Mouse (Mus musculus) neural tube, embryonic 11.5 days (tissue): ENCODE data around the gene P2rx1. TPM values are rescaled to one million over a fixed set of nuclear protein-coding genes. Genes with fewer than 3 reads are reported as not detected.

Experiments
- ATAC-seq: fragments of 200-750 bp; cut with Nextera tagmentation; 2 replicates; pipeline ENCODE4 v1.8.0; 2017; ENCODE audit warnings: moderate number of reproducible peaks, mild to moderate bottlenecking, moderate TSS enrichment, moderate library complexity; ENCODE audit not compliant: insufficient read depth, low FRiP score, low TSS enrichment
- DNase-seq: peaks from one replicate; pipeline ENCODE4 v3.0.0-alpha.2; 2015; ENCODE audit warnings: low spot score
- H3K27ac ChIP-seq: fragments of 300-500 bp; sonication (generic); 2 replicates; pipeline ENCODE4 v1.5.1; 2014; ENCODE audit warnings: low read depth, mild to moderate bottlenecking, low read length
- H3K27me3 ChIP-seq: fragments of 300-500 bp; sonication (generic); 2 replicates; pipeline ENCODE4 v1.6.1; 2014; ENCODE audit warnings: mild to moderate bottlenecking, low read length, mixed read lengths; ENCODE audit not compliant: control insufficient read depth, insufficient read depth
- H3K36me3 ChIP-seq: fragments of 300-500 bp; sonication (generic); 2 replicates; pipeline ENCODE4 v1.6.1; 2014; ENCODE audit warnings: mild to moderate bottlenecking, low read length, moderate library complexity, mixed read lengths; ENCODE audit not compliant: control insufficient read depth, insufficient read depth
- H3K4me1 ChIP-seq: fragments of 300-500 bp; sonication (generic); 2 replicates; pipeline ENCODE4 v1.6.1; 2014; ENCODE audit warnings: low read length, mixed read lengths; ENCODE audit not compliant: control insufficient read depth, insufficient read depth
- H3K4me2 ChIP-seq: fragments of 300-500 bp; sonication (generic); 2 replicates; pipeline ENCODE4 v1.6.1; 2014; ENCODE audit warnings: low read depth, mild to moderate bottlenecking, moderate library complexity
- H3K4me3 ChIP-seq: fragments of 300-500 bp; sonication (generic); 2 replicates; pipeline ENCODE4 v1.5.1; 2014; ENCODE audit warnings: low read depth, low read length
- H3K9ac ChIP-seq: fragments of 300-500 bp; sonication (generic); 2 replicates; pipeline ENCODE4 v1.6.1; 2014; ENCODE audit warnings: mild to moderate bottlenecking, low read length
- H3K9me3 ChIP-seq: fragments of 300-500 bp; sonication (generic); 2 replicates; pipeline ENCODE4 v1.6.1; 2016; ENCODE audit warnings: low read length; ENCODE audit not compliant: control insufficient read depth
- WGBS: fragments of 180-500 bp; shearing (Covaris S2); extraction: QIAGEN DNeasy Blood & Tissue Kit; methylation state at CpG from one replicate; pipeline ENCODE4 v1.1.7; 2014; 5-methylcytosine and 5-hydroxymethylcytosine counted together
- polyA plus RNA-seq: library from polyadenylated mRNA; unstranded; fragments of >200 nt; fragmentation: Nextera tagmentation; extraction: Ambion mirVana; gene quantifications from 2 replicates; pipeline ENCODE4 v1.2.1, GENCODE M21; 2014

P2rx1 gene
- polyA plus RNA-seq, 1 experiment from 2014 or later: 2.5 TPM

DNA sequence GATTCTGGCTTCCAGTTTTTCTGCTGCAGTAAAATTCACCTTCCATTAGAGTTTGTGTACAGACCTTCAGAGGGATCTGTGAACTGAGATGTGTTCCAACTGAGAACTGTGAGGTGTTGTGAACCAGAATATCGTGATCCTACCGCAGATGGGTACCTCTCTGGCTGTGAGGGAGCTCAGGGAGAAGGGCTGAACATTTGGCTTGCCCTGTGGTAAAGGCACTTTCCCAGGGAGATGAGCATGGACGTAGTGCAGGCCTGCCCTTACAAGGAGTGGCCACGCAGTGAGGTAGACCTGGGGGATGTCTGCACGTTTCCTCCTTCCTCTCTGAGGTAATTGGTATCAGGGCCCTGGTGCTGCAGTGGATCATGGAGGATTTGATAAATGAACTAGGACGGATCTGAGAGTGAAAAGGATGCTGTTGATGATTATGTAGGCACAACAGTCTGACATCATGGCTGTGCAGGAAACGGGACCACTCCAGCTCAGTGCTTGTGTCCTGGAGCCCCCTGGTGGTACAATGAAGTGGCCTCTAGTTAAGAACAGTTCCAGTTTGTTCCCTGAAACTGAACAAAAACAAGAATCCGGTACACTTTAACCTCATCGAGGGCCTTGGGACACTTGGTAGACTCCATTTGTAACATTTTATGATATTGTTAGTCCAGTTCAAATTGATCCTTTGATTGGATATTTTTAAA lies 40.3 kb downstream of the P2rx1 start:
- Histone ChIP-seq H3K36me3 (no peaks in the 10 kb centered on the region), H3K4me2 (no peak overlapping the region), H3K4me1 (no peaks in the 10 kb centered on the region), H3K4me3 (no peak overlapping the region), H3K27me3 (no peaks in the 10 kb centered on the region), H3K27ac (no peak overlapping the region), H3K9me3 (no peaks in the 10 kb centered on the region), H3K9ac (no peak overlapping the region)
- ATAC-seq (no peak), DNase-seq (peak; percentile 66)
- WGBS: 67% methylated on average over 9 of the region's 9 CpGs

DNA sequence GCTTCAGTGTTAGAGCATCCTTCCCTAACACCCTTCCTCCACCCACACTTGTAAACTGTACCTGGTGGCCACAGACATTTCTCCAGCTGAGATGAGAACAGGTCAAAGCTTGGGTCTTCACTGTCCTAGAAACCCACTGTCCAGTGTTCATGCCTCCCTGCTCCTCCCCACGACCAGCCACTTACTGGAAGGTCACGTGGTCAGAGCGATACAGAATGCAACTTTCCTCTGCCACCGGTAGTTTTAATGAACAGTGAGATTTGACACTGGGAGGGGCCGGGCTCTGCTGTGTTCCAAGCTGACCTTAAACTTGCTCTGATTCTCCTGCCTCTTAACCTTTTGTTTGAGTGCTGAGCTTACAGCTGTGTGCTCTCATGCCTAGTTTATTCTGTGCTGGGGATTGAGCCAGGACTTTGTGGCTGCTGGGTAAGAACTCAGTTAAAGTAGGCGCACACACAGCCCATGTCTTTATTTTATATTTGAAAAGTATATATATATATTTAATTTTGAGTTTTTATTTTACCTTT lies 45.4 kb downstream of the P2rx1 start:
- Histone ChIP-seq H3K4me3 (no peak overlapping the region), H3K9ac (no peak overlapping the region), H3K4me2 (no peak overlapping the region), H3K36me3 (no peaks in the 10 kb centered on the region), H3K27ac (no peak overlapping the region), H3K27me3 (no peaks in the 10 kb centered on the region), H3K4me1 (peaks cover 3% of the 10 kb centered on the region; the same call in 1 of the 2 replicates), H3K9me3 (no peaks in the 10 kb centered on the region)
- ATAC-seq (no peak), DNase-seq (no peak)
- WGBS: 64% methylated on average over 6 of the region's 6 CpGs

DNA sequence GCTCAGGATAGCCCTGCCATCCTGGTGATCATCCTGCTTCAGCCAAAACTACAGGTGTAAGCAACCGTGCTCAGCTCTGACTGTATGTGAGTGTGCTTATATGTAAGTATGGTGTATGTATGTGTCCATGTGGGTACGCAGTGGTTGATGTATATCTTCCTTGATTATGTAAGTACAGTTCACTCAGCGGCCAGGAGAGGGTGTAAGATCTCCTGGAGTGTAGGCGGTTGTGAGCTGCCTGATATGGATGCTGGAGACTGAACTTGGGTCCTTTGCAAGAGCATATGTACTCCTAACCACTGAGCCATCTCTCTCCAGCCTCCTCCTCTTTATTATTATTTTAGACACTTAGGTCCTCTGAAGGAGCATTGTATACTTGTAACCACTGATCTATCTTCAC lies 45.9 kb downstream of the P2rx1 start:
- Histone ChIP-seq H3K4me1 (peaks cover 3% of the 10 kb centered on the region; the same call in 1 of the 2 replicates), H3K36me3 (no peaks in the 10 kb centered on the region), H3K4me3 (no peak overlapping the region), H3K9ac (no peak overlapping the region), H3K9me3 (no peaks in the 10 kb centered on the region), H3K4me2 (no peak overlapping the region), H3K27me3 (no peaks in the 10 kb centered on the region), H3K27ac (no peak overlapping the region)
- no peak for ATAC-seq
- WGBS: 72% methylated on average over 4 of the region's 4 CpGs
- DNase-seq: no peak

- Histone ChIP-seq H3K9ac (peak within 1 kb of the TSS; percentile 92), H3K4me3 (peak within 1 kb of the TSS; percentile 91), H3K4me2 (peak within 1 kb of the TSS; percentile 75), H3K36me3 (peaks cover 3% of the 10 kb centered on the region; the same call in 1 of the 2 replicates), H3K27ac (peak within 1 kb of the TSS; percentile 82), H3K27me3 (no peaks in the 10 kb centered on the region), H3K4me1 (peaks cover 3% of the 10 kb centered on the region; the same call in 1 of the 2 replicates), H3K9me3 (no peaks in the 10 kb centered on the region)
- ATAC-seq (peak; percentile 94), DNase-seq (peak; percentile 95)
- under 1% methylated on average over 39 of the region's 39 CpGs for WGBS
Observed at GRCm38 (mm10) chr11:73047542-73047996, 48.7 kb downstream of the P2rx1 start, which contains the start of gene Ncbp3. Gene Ncbp3, plus strand, starts transcription at chr11:73047783.

DNA sequence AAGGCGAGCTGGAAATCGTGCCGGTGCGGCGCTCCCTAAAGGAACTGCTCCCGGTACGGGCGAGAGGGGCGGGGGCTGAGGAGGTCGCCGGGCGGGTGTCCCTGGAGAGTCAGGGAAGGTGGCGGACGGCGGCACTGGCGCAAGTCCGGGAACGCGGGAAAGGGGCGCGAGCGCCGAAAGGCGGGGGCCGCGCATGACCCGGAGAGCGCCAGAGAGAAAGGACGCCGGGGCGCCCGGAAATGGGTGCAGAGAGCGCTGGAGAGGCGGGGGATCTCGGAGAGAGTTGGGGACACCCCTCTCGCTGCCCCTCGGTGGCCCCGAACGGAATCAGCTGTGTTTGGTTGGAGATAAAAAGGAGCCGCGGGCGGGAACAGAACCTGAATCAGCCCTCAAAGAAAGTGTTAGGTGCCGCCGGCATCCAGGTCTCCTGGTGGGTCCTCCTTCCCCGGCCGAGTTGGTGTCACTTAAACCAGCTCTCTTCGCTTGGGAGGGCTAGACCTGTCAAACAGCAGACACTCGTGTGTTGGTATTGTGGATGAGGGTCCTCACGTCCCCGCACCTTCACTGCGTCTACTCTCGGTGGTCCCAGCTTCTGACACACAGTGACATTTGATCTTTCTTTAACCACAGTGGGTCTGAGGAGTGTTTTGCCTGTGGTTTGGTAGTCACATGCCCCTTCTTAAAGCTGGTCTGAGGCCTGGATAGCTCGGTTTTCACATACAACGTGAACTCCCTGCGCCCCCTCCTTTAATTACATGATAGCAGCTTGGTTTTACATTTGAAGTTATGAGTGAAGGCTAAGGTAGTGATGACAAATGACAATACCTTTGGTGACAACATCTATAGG lies 49.4 kb downstream of the P2rx1 start:
- Histone ChIP-seq H3K27me3 (no peaks in the 10 kb centered on the region), H3K4me1 (peaks cover 3% of the 10 kb centered on the region; the same call in 1 of the 2 replicates), H3K9ac (peak overlapping the region; percentile 92), H3K9me3 (no peaks in the 10 kb centered on the region), H3K4me3 (peak overlapping the region; percentile 91), H3K36me3 (peaks cover 3% of the 10 kb centered on the region; the same call in 1 of the 2 replicates), H3K4me2 (peak overlapping the region; percentile 75), H3K27ac (peak overlapping the region; percentile 82)
- DNase-seq (no peak), ATAC-seq (peak; percentile 73)
- 2% methylated on average over 55 of the region's 55 CpGs for WGBS

GRCm38 (mm10) chr11:73049335-73049734 lies 50.4 kb downstream of the P2rx1 start:
- H3K4me1 ChIP-seq: peaks cover 3% of the 10 kb centered on the region; the same call in 1 of the 2 replicates
- WGBS: 7% methylated on average over 4 of the region's 4 CpGs
- no peaks in the 10 kb centered on the region for H3K27me3 ChIP-seq
- H3K4me2 ChIP-seq: peak overlapping the region; percentile 75
- DNase-seq (peak; percentile 84), ATAC-seq (no peak)
- H3K9me3 ChIP-seq: no peaks in the 10 kb centered on the region
- H3K9ac ChIP-seq: no peak overlapping the region; the same call in 1 of the 2 replicates
- H3K4me3 ChIP-seq: peak overlapping the region; percentile 11; the same call in 1 of the 2 replicates
- H3K36me3 ChIP-seq: peaks cover 3% of the 10 kb centered on the region; the same call in 1 of the 2 replicates
- H3K27ac ChIP-seq: no peak overlapping the region

DNA sequence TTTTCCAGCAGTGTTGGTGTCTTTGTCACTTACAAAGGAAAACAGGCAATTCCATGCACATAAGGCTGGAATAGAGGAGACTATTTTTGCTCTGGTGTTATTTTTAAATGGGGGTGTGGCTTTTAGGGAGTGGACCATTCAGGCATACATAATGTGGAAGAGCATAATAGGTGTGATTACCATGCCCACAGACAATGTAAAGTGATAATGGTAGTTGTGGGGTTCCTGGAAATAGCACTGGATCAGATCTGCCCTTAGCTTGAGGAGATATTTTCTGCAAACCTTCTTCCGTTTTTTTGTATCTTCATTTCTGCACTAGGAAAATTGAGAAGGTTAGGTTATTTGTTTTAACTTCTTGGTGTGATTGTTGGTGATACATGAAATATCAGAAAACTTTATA lies 53.9 kb downstream of the P2rx1 start:
- 92% methylated on average over 1 of the region's 1 CpGs for WGBS
- Histone ChIP-seq H3K27me3 (no peaks in the 10 kb centered on the region), H3K36me3 (peaks cover 7% of the 10 kb centered on the region), H3K9ac (no peak overlapping the region), H3K4me3 (no peak overlapping the region), H3K4me2 (no peak overlapping the region), H3K27ac (no peak overlapping the region), H3K9me3 (no peaks in the 10 kb centered on the region), H3K4me1 (peaks cover 3% of the 10 kb centered on the region; the same call in 1 of the 2 replicates)
- ATAC-seq: no peak
- DNase-seq: no peak

- Histone ChIP-seq H3K27me3 (no peaks in the 10 kb centered on the region), H3K27ac (no peak overlapping the region), H3K4me1 (no peaks in the 10 kb centered on the region), H3K36me3 (peaks cover 4% of the 10 kb centered on the region), H3K4me3 (no peak overlapping the region), H3K4me2 (no peak overlapping the region), H3K9ac (no peak overlapping the region), H3K9me3 (no peaks in the 10 kb centered on the region)
- no peak for ATAC-seq
- WGBS: 97% methylated on average over 5 of the region's 5 CpGs
- DNase-seq: no peak
Observed at GRCm38 (mm10) chr11:73057701-73058100, 58.8 kb downstream of the P2rx1 start.
